Mouse (Mus musculus): Measurements from ENCODE around the gene Dgat2. TPM values are rescaled to one million over a fixed set of nuclear protein-coding genes. Genes with fewer than 3 reads are reported as not detected.

Gene Dgat2
- polyA plus RNA-seq, 1 experiment from 2014 or later = 22.3 TPM

GRCm38 (mm10) chr7:99171730-99172463 lies 10.6 kb downstream of the Dgat2 start:
- WGBS = 53% methylated on average over 10 of the region's 10 CpGs
- Histone ChIP-seq H3K27me3 (ENCODE audit: control insufficient read depth, insufficient read depth, low read length) (no peaks in the 10 kb centered on the region), H3K9ac (ENCODE audit: low read length) (no peak overlapping the region), H3K4me2 (ENCODE audit: low read length) (no peak overlapping the region), H3K4me1 (ENCODE audit: control insufficient read depth in 2 of 2, insufficient read depth in 2 of 2, low read length in 2 of 2) (peaks cover 6 to 7% of the 10 kb centered on the region in 2 experiments), H3K9me3 (ENCODE audit: control insufficient read depth, low read length) (no peaks in the 10 kb centered on the region), H3K27ac (replicated peaks in 1 of 2; ENCODE audit: control insufficient read depth in 1 of 2, insufficient read depth in 1 of 2, low read depth in 2 of 2, low read length in 2 of 2) (no peak overlapping the region), H3K4me3 (ENCODE audit: control insufficient read depth in 1 of 2, insufficient read depth in 1 of 2, low read depth in 1 of 2, low read length in 2 of 2) (no peak overlapping the region), H3K36me3 (ENCODE audit: control insufficient read depth, insufficient read depth, low read length) (no peaks in the 10 kb centered on the region)
- ATAC-seq (ENCODE audit: insufficient number of reproducible peaks, insufficient read depth, low FRiP score, low read depth) = no peak

- no peak for ATAC-seq (ENCODE audit: insufficient number of reproducible peaks, insufficient read depth, low FRiP score, low read depth)
- Histone ChIP-seq H3K4me1 (ENCODE audit: control insufficient read depth in 2 of 2, insufficient read depth in 2 of 2, low read length in 2 of 2) (peaks cover 3 to 11% of the 10 kb centered on the region in 2 experiments; a peak in 3 of 4 replicates), H3K9me3 (ENCODE audit: control insufficient read depth, low read length) (no peaks in the 10 kb centered on the region), H3K27me3 (ENCODE audit: control insufficient read depth, insufficient read depth, low read length) (no peaks in the 10 kb centered on the region), H3K4me3 (ENCODE audit: control insufficient read depth in 1 of 2, insufficient read depth in 1 of 2, low read depth in 1 of 2, low read length in 2 of 2) (no peak overlapping the region), H3K9ac (ENCODE audit: low read length) (no peak overlapping the region), H3K4me2 (ENCODE audit: low read length) (no peak overlapping the region), H3K27ac (replicated peaks in 1 of 2; ENCODE audit: control insufficient read depth in 1 of 2, insufficient read depth in 1 of 2, low read depth in 2 of 2, low read length in 2 of 2) (no peak overlapping the region), H3K36me3 (ENCODE audit: control insufficient read depth, insufficient read depth, low read length) (no peaks in the 10 kb centered on the region)
- 90% methylated on average over 6 of the region's 6 CpGs for WGBS
These were observed 12.0 kb downstream of the Dgat2 start for GRCm38 (mm10) chr7:99170519-99170918.

GRCm38 (mm10) chr7:99169717-99170403 lies 12.7 kb downstream of the Dgat2 start:
- Histone ChIP-seq H3K4me1 (ENCODE audit: control insufficient read depth in 2 of 2, insufficient read depth in 2 of 2, low read length in 2 of 2) (peaks cover 3 to 11% of the 10 kb centered on the region in 2 experiments; a peak in 3 of 4 replicates), H3K9me3 (ENCODE audit: control insufficient read depth, low read length) (no peaks in the 10 kb centered on the region), H3K36me3 (ENCODE audit: control insufficient read depth, insufficient read depth, low read length) (no peaks in the 10 kb centered on the region), H3K27ac (replicated peaks in 1 of 2; ENCODE audit: control insufficient read depth in 1 of 2, insufficient read depth in 1 of 2, low read depth in 2 of 2, low read length in 2 of 2) (no peak overlapping the region), H3K4me2 (ENCODE audit: low read length) (no peak overlapping the region), H3K9ac (ENCODE audit: low read length) (no peak overlapping the region), H3K27me3 (ENCODE audit: control insufficient read depth, insufficient read depth, low read length) (no peaks in the 10 kb centered on the region), H3K4me3 (ENCODE audit: control insufficient read depth in 1 of 2, insufficient read depth in 1 of 2, low read depth in 1 of 2, low read length in 2 of 2) (no peak overlapping the region)
- ATAC-seq (ENCODE audit: insufficient number of reproducible peaks, insufficient read depth, low FRiP score, low read depth) = no peak
- WGBS = 84% methylated on average over 9 of the region's 9 CpGs

- Histone ChIP-seq H3K4me2 (ENCODE audit: low read length) (no peak overlapping the region), H3K4me3 (ENCODE audit: control insufficient read depth in 1 of 2, insufficient read depth in 1 of 2, low read depth in 1 of 2, low read length in 2 of 2) (no peak overlapping the region), H3K9me3 (ENCODE audit: control insufficient read depth, low read length) (no peaks in the 10 kb centered on the region), H3K36me3 (ENCODE audit: control insufficient read depth, insufficient read depth, low read length) (no peaks in the 10 kb centered on the region), H3K4me1 (ENCODE audit: control insufficient read depth in 2 of 2, insufficient read depth in 2 of 2, low read length in 2 of 2) (peaks cover 3 to 11% of the 10 kb centered on the region in 2 experiments; a peak in 3 of 4 replicates), H3K9ac (ENCODE audit: low read length) (no peak overlapping the region), H3K27me3 (ENCODE audit: control insufficient read depth, insufficient read depth, low read length) (no peaks in the 10 kb centered on the region), H3K27ac (replicated peaks in 1 of 2; ENCODE audit: control insufficient read depth in 1 of 2, insufficient read depth in 1 of 2, low read depth in 2 of 2, low read length in 2 of 2) (no peak overlapping the region)
- 80% methylated on average over 6 of the region's 6 CpGs for WGBS
- no peak for ATAC-seq (ENCODE audit: insufficient number of reproducible peaks, insufficient read depth, low FRiP score, low read depth)
These were observed 13.8 kb downstream of the Dgat2 start for GRCm38 (mm10) chr7:99168756-99169155.

GRCm38 (mm10) chr7:99167939-99168338 lies 14.6 kb downstream of the Dgat2 start:
- no peaks in the 10 kb centered on the region for H3K27me3 ChIP-seq (ENCODE audit: control insufficient read depth, insufficient read depth, low read length)
- no peak overlapping the region for H3K9ac ChIP-seq (ENCODE audit: low read length)
- no peak for ATAC-seq (ENCODE audit: insufficient number of reproducible peaks, insufficient read depth, low FRiP score, low read depth)
- no peaks in the 10 kb centered on the region for H3K36me3 ChIP-seq (ENCODE audit: control insufficient read depth, insufficient read depth, low read length)
- no peak overlapping the region for H3K4me2 ChIP-seq (ENCODE audit: low read length)
- peaks cover 3 to 8% of the 10 kb centered on the region in 2 experiments; a peak in 3 of 4 replicates for H3K4me1 ChIP-seq (ENCODE audit: control insufficient read depth in 2 of 2, insufficient read depth in 2 of 2, low read length in 2 of 2)
- WGBS = 63% methylated on average over 5 of the region's 5 CpGs
- H3K9me3 ChIP-seq (ENCODE audit: control insufficient read depth, low read length) = no peaks in the 10 kb centered on the region
- no peak overlapping the region for H3K4me3 ChIP-seq (ENCODE audit: control insufficient read depth in 1 of 2, insufficient read depth in 1 of 2, low read depth in 1 of 2, low read length in 2 of 2)
- H3K27ac ChIP-seq (replicated peaks in 1 of 2; ENCODE audit: control insufficient read depth in 1 of 2, insufficient read depth in 1 of 2, low read depth in 2 of 2, low read length in 2 of 2) = no peak overlapping the region

GRCm38 (mm10) chr7:99166159-99166558 lies 16.4 kb downstream of the Dgat2 start:
- no peak overlapping the region for H3K4me3 ChIP-seq (ENCODE audit: control insufficient read depth in 1 of 2, insufficient read depth in 1 of 2, low read depth in 1 of 2, low read length in 2 of 2)
- no peaks in the 10 kb centered on the region for H3K27me3 ChIP-seq (ENCODE audit: control insufficient read depth, insufficient read depth, low read length)
- H3K4me2 ChIP-seq (ENCODE audit: low read length) = no peak overlapping the region
- ATAC-seq (ENCODE audit: insufficient number of reproducible peaks, insufficient read depth, low FRiP score, low read depth) = no peak
- no peaks in the 10 kb centered on the region for H3K36me3 ChIP-seq (ENCODE audit: control insufficient read depth, insufficient read depth, low read length)
- no peak overlapping the region for H3K27ac ChIP-seq (replicated peaks in 1 of 2; ENCODE audit: control insufficient read depth in 1 of 2, insufficient read depth in 1 of 2, low read depth in 2 of 2, low read length in 2 of 2)
- 35% methylated on average over 8 of the region's 8 CpGs for WGBS
- no peak overlapping the region for H3K9ac ChIP-seq (ENCODE audit: low read length)
- no peaks in the 10 kb centered on the region for H3K9me3 ChIP-seq (ENCODE audit: control insufficient read depth, low read length)
- peaks cover 7 to 13% of the 10 kb centered on the region in 2 experiments for H3K4me1 ChIP-seq (ENCODE audit: control insufficient read depth in 2 of 2, insufficient read depth in 2 of 2, low read length in 2 of 2)

- Histone ChIP-seq H3K27me3 (ENCODE audit: control insufficient read depth, insufficient read depth, low read length) (no peaks in the 10 kb centered on the region), H3K4me1 (ENCODE audit: control insufficient read depth in 2 of 2, insufficient read depth in 2 of 2, low read length in 2 of 2) (peaks cover 10 to 15% of the 10 kb centered on the region in 2 experiments), H3K36me3 (ENCODE audit: control insufficient read depth, insufficient read depth, low read length) (no peaks in the 10 kb centered on the region), H3K4me2 (ENCODE audit: low read length) (no peak overlapping the region), H3K9me3 (ENCODE audit: control insufficient read depth, low read length) (no peaks in the 10 kb centered on the region), H3K27ac (replicated peaks in 1 of 2; ENCODE audit: control insufficient read depth in 1 of 2, insufficient read depth in 1 of 2, low read depth in 2 of 2, low read length in 2 of 2) (no peak overlapping the region), H3K9ac (ENCODE audit: low read length) (no peak overlapping the region), H3K4me3 (ENCODE audit: control insufficient read depth in 1 of 2, insufficient read depth in 1 of 2, low read depth in 1 of 2, low read length in 2 of 2) (no peak overlapping the region)
- no peak for ATAC-seq (ENCODE audit: insufficient number of reproducible peaks, insufficient read depth, low FRiP score, low read depth)
- 88% methylated on average over 7 of the region's 7 CpGs for WGBS
These were observed 17.6 kb downstream of the Dgat2 start for GRCm38 (mm10) chr7:99164873-99165410.
